Mouse (Mus musculus): ENCODE measurements around the gene Acot5. TPM values are rescaled to one million over a fixed set of nuclear protein-coding genes. Genes with fewer than 3 reads are reported as not detected.
A peak's percentile ranks its signal among the peaks of the same experiment; 100 is the strongest.

The Acot5 gene
- total and polyA plus RNA-seq, 2 experiments from 2014 or later = 1.2 TPM

- Histone ChIP-seq H3K27ac (no peak overlapping the region), H3K4me3 (ENCODE audit: low read length) (peak overlapping the region; percentile 42), H3K9me3 (ENCODE audit: low read length) (no peaks in the 10 kb centered on the region; the same call in 1 of the 2 replicates), H3K27me3 (ENCODE audit: insufficient read depth, low read length) (no peaks in the 10 kb centered on the region), H3K4me1 (ENCODE audit: insufficient read depth, low read length) (no peaks in the 10 kb centered on the region), H3K36me3 (ENCODE audit: insufficient read depth, low read length) (no peaks in the 10 kb centered on the region), H3K4me2 (ENCODE audit: low read depth, low read length) (peak overlapping the region; percentile 67), H3K9ac (replicated peaks; ENCODE audit: low read length) (peak overlapping the region; percentile 33; the same call in 1 of the 2 replicates)
- ATAC-seq = no peak
- DNase-seq (ENCODE audit: low spot score) = peak; percentile 61
- 1% methylated on average over 36 of the region's 46 CpGs for WGBS
- peak; percentile 22; the same call in 1 of the 2 replicates for TF ChIP-seq CTCF (IDR thresholded peaks at IDR 0.05; ENCODE audit: low read depth)
Measured at GRCm38 (mm10) chr12:84053679-84054391, 15.3 kb upstream of the Acot5 start.

- H3K27ac ChIP-seq = no peak overlapping the region
- H3K4me3 ChIP-seq (ENCODE audit: low read length) = no peak overlapping the region
- no peak overlapping the region for H3K4me2 ChIP-seq (ENCODE audit: low read depth, low read length)
- WGBS = 42% methylated on average over 2 of the region's 2 CpGs
- no peaks in the 10 kb centered on the region for H3K36me3 ChIP-seq (ENCODE audit: insufficient read depth, low read length)
- no peak overlapping the region for H3K9ac ChIP-seq (replicated peaks; ENCODE audit: low read length)
- H3K4me1 ChIP-seq (ENCODE audit: insufficient read depth, low read length) = no peaks in the 10 kb centered on the region
- H3K27me3 ChIP-seq (ENCODE audit: insufficient read depth, low read length) = 0 out of 2 replicates have a peak, but pooled peaks cover 2% of the 10 kb centered on the region
- no peak for ATAC-seq
- peak; percentile 16 for DNase-seq (ENCODE audit: low spot score)
- peak; percentile 40 for TF ChIP-seq CTCF (IDR thresholded peaks at IDR 0.05; ENCODE audit: low read depth)
- H3K9me3 ChIP-seq (ENCODE audit: low read length) = no peaks in the 10 kb centered on the region
Measured at GRCm38 (mm10) chr12:84060946-84061345, 8.2 kb upstream of the Acot5 start.

GRCm38 (mm10) chr12:84062336-84062735 is 6.8 kb upstream of the Acot5 start:
- no peak for TF ChIP-seq CTCF (IDR thresholded peaks at IDR 0.05; ENCODE audit: low read depth)
- Histone ChIP-seq H3K4me1 (ENCODE audit: insufficient read depth, low read length) (no peaks in the 10 kb centered on the region), H3K9me3 (ENCODE audit: low read length) (no peaks in the 10 kb centered on the region), H3K36me3 (ENCODE audit: insufficient read depth, low read length) (no peaks in the 10 kb centered on the region), H3K9ac (replicated peaks; ENCODE audit: low read length) (no peak overlapping the region), H3K4me2 (ENCODE audit: low read depth, low read length) (no peak overlapping the region), H3K27ac (no peak overlapping the region), H3K4me3 (ENCODE audit: low read length) (no peak overlapping the region), H3K27me3 (ENCODE audit: insufficient read depth, low read length) (0 out of 2 replicates have a peak, but pooled peaks cover 2% of the 10 kb centered on the region)
- ATAC-seq (no peak), DNase-seq (ENCODE audit: low spot score) (no peak)
- 96% methylated on average over 20 of the region's 20 CpGs for WGBS

GRCm38 (mm10) chr12:84063228-84063627 is 5.9 kb upstream of the Acot5 start:
- Histone ChIP-seq H3K36me3 (ENCODE audit: insufficient read depth, low read length) (no peaks in the 10 kb centered on the region), H3K4me3 (ENCODE audit: low read length) (no peak overlapping the region), H3K9me3 (ENCODE audit: low read length) (no peaks in the 10 kb centered on the region), H3K27me3 (ENCODE audit: insufficient read depth, low read length) (0 out of 2 replicates have a peak, but pooled peaks cover 3% of the 10 kb centered on the region), H3K4me1 (ENCODE audit: insufficient read depth, low read length) (no peaks in the 10 kb centered on the region), H3K4me2 (ENCODE audit: low read depth, low read length) (no peak overlapping the region), H3K9ac (replicated peaks; ENCODE audit: low read length) (no peak overlapping the region), H3K27ac (no peak overlapping the region)
- ATAC-seq = no peak
- 76% methylated on average over 5 of the region's 5 CpGs for WGBS
- no peak for DNase-seq (ENCODE audit: low spot score)
- TF ChIP-seq CTCF (IDR thresholded peaks at IDR 0.05; ENCODE audit: low read depth) = peak; percentile 31

- DNase-seq (ENCODE audit: low spot score) = no peak
- H3K36me3 ChIP-seq (ENCODE audit: insufficient read depth, low read length) = no peaks in the 10 kb centered on the region
- H3K4me3 ChIP-seq (ENCODE audit: low read length) = no peak overlapping the region
- H3K9ac ChIP-seq (replicated peaks; ENCODE audit: low read length) = no peak overlapping the region
- no peak overlapping the region for H3K4me2 ChIP-seq (ENCODE audit: low read depth, low read length)
- no peak for ATAC-seq
- 82% methylated on average over 2 of the region's 2 CpGs for WGBS
- H3K27ac ChIP-seq = no peak overlapping the region
- TF ChIP-seq CTCF (IDR thresholded peaks at IDR 0.05; ENCODE audit: low read depth) = no peak
- H3K9me3 ChIP-seq (ENCODE audit: low read length) = no peaks in the 10 kb centered on the region
- H3K27me3 ChIP-seq (ENCODE audit: insufficient read depth, low read length) = 0 out of 2 replicates have a peak, but pooled peaks cover 9% of the 10 kb centered on the region
- no peaks in the 10 kb centered on the region for H3K4me1 ChIP-seq (ENCODE audit: insufficient read depth, low read length)
Measured at GRCm38 (mm10) chr12:84063833-84064232, 5.3 kb upstream of the Acot5 start.

GRCm38 (mm10) chr12:84064621-84065020 is 4.5 kb upstream of the Acot5 start:
- H3K9me3 ChIP-seq (ENCODE audit: low read length) = no peaks in the 10 kb centered on the region
- WGBS = 68% methylated on average over 8 of the region's 8 CpGs
- 0 out of 2 replicates have a peak, but pooled peaks cover 12% of the 10 kb centered on the region for H3K27me3 ChIP-seq (ENCODE audit: insufficient read depth, low read length)
- TF ChIP-seq CTCF (IDR thresholded peaks at IDR 0.05; ENCODE audit: low read depth) = no peak
- H3K9ac ChIP-seq (replicated peaks; ENCODE audit: low read length) = no peak overlapping the region
- no peaks in the 10 kb centered on the region for H3K4me1 ChIP-seq (ENCODE audit: insufficient read depth, low read length)
- no peaks in the 10 kb centered on the region for H3K36me3 ChIP-seq (ENCODE audit: insufficient read depth, low read length)
- ATAC-seq = no peak
- no peak for DNase-seq (ENCODE audit: low spot score)
- H3K27ac ChIP-seq = no peak overlapping the region
- H3K4me3 ChIP-seq (ENCODE audit: low read length) = no peak overlapping the region
- no peak overlapping the region for H3K4me2 ChIP-seq (ENCODE audit: low read depth, low read length)

- 0 out of 2 replicates have a peak, but pooled peaks cover 12% of the 10 kb centered on the region for H3K27me3 ChIP-seq (ENCODE audit: insufficient read depth, low read length)
- WGBS = 88% methylated on average over 4 of the region's 4 CpGs
- H3K9ac ChIP-seq (replicated peaks; ENCODE audit: low read length) = no peak overlapping the region
- H3K27ac ChIP-seq = no peak overlapping the region
- H3K4me2 ChIP-seq (ENCODE audit: low read depth, low read length) = no peak overlapping the region
- DNase-seq (ENCODE audit: low spot score) (no peak), ATAC-seq (no peak)
- TF ChIP-seq CTCF (IDR thresholded peaks at IDR 0.05; ENCODE audit: low read depth) = no peak
- no peaks in the 10 kb centered on the region for H3K36me3 ChIP-seq (ENCODE audit: insufficient read depth, low read length)
- no peaks in the 10 kb centered on the region for H3K4me1 ChIP-seq (ENCODE audit: insufficient read depth, low read length)
- H3K9me3 ChIP-seq (ENCODE audit: low read length) = no peaks in the 10 kb centered on the region
- H3K4me3 ChIP-seq (ENCODE audit: low read length) = no peak overlapping the region
Measured at GRCm38 (mm10) chr12:84067752-84068151, 1.4 kb upstream of the Acot5 start.

All from hindbrain, postnatal 0 days (tissue).